Mouse (Mus musculus) cerebellum, adult 2 months (tissue): ENCODE measurements around the gene Klk1b5. TPM values are rescaled to one million over a fixed set of nuclear protein-coding genes. Genes with fewer than 3 reads are reported as not detected.
"Not testable (repeated sequence)": the region's sequence is repeated elsewhere in the genome, so short reads cannot be mapped to it uniquely, and the experiment has no call there.

Source experiments
- DNase-seq, 2 experiments: peaks; one replicate each; pipeline ENCODE4 v3.0.0; 2021
- H3K27ac ChIP-seq: fragments of 200-500 bp; 2 replicates; pipeline ENCODE4 v1.5.1; 2012; ENCODE audit warnings: low read length, control low read depth, inconsistent platforms; ENCODE audit not compliant: insufficient read depth
- H3K27me3 ChIP-seq: fragments of 200-500 bp; 2 replicates; pipeline ENCODE4 v1.6.1; 2012; ENCODE audit warnings: inconsistent platforms, mild to moderate bottlenecking, low read length, moderate library complexity; ENCODE audit not compliant: control insufficient read depth, insufficient read depth
- H3K4me1 ChIP-seq: fragments of 200-500 bp; 2 replicates; pipeline ENCODE4 v1.6.1; 2011; ENCODE audit warnings: low read length; ENCODE audit not compliant: control insufficient read depth, insufficient read depth
- H3K4me3 ChIP-seq: fragments of 200-500 bp; replicated peaks from 2 replicates; pipeline ENCODE3; 2011; ENCODE audit warnings: mild to moderate bottlenecking, low read depth, low read length, control low read depth; ENCODE audit not compliant: insufficient read depth
- CTCF ChIP-seq: fragments of 200-500 bp; IDR thresholded peaks from 2 replicates; pipeline ENCODE4 v1.5.1; 2011; ENCODE audit warnings: low read depth, mild to moderate bottlenecking, control low read depth, low read length, moderate library complexity, borderline replicate concordance; ENCODE audit not compliant: insufficient read depth
- POLR2A ChIP-seq: fragments of 200-500 bp; IDR thresholded peaks from 2 replicates; pipeline ENCODE4 v1.6.1; 2011; ENCODE audit warnings: low read length, control low read depth, borderline replicate concordance; ENCODE audit not compliant: insufficient read depth
- WGBS: fragments of 180-500 bp; shearing (Covaris S2); methylation state at CpG from one replicate; pipeline ENCODE4 v1.1.7; 2018; 5-methylcytosine and 5-hydroxymethylcytosine counted together
- polyA plus RNA-seq: library from polyadenylated mRNA; depleted of rRNA; stranded (reverse); fragments of >200 nt; gene quantifications from 2 replicates; pipeline ENCODE4 v1.2.3, GENCODE M21; 2012

The Klk1b5 gene
- polyA plus RNA-seq, 1 experiment = not detected

DNA sequence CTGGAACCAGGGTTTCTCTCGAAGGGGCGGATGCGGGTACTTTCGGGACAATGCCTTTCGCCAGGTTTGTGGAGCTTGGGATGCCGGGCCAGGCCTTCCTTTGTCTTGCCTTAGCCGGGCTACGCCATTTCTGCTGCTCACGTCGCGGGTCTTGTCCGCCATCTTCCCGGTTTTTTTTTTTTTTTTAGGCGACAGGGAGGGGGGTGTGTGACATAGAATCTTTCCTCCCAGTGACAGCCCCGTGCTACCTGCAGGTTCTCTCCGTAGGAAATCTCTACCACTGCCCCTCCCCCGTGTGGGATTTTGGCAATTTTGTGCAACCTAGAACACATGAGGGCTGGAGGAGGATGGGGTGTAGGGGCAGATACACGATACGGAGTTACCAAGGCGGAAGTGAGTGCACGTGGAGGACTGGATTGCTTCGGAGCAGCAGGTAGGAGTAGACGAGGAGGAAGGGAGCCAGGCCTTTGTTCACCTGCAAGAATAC is 31.3 kb downstream of the Klk1b5 start:
- DNase-seq = no peak
- 0 out of 2 replicates have a peak, but pooled peaks cover 2% of the 10 kb centered on the region for H3K4me1 ChIP-seq
- H3K4me3 ChIP-seq = peak overlapping the region; percentile 97
- TF ChIP-seq CTCF = no peak
- TF ChIP-seq POLR2A = no peak
- WGBS = 0% methylated on average over 23 of the region's 23 CpGs
- H3K27me3 ChIP-seq = no peaks in the 10 kb centered on the region
- peak overlapping the region; percentile 71 for H3K27ac ChIP-seq

DNA sequence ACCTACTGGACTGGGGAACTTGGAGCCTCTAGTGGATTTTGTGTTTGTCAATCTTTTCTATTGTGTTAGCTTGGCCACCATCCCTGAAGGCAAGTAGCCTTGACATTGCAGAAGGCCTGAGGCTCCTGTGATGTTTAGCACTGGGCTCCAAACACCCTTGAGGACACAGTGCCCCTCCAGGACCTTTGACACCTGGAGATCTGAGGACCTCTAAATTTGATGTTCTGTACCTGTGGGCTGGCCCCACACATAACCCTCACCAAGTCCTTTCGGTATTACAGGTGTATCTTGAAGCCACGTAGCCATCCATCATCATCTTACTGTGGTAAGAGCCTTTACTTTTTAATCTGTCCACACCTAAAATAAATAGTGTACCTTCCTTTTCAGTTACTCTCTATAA is 32.2 kb downstream of the Klk1b5 start:
- Histone ChIP-seq H3K4me3 (no peak overlapping the region), H3K27ac (no peak overlapping the region), H3K27me3 (no peaks in the 10 kb centered on the region), H3K4me1 (0 out of 2 replicates have a peak, but pooled peaks cover 2% of the 10 kb centered on the region)
- TF ChIP-seq CTCF = no peak
- no peak for DNase-seq
- WGBS = 93% methylated on average over 2 of the region's 2 CpGs

DNA sequence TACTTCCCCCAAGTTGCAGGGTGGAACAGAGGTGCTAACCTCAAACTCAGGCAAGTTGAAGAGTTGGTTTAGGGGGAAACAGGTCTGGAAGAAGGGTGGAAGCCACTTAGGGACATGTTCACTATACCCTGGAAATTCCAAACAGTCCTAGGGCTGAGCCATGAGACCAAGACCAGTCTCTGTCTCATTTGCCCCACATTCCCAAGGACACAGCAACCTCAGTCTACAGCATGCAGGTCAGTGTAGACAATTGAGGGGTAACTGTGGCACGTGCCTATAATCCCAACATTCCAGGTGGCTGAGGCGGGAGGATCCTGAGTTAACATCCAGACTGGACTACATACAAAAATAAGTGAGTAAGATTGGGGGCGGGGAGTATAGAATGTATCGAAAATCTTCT is 33.5 kb downstream of the Klk1b5 start:
- WGBS = 95% methylated on average over 4 of the region's 4 CpGs
- Histone ChIP-seq H3K4me1 (0 out of 2 replicates have a peak, but pooled peaks cover 2% of the 10 kb centered on the region), H3K27ac (no peak overlapping the region), H3K27me3 (no peaks in the 10 kb centered on the region), H3K4me3 (no peak overlapping the region)
- TF ChIP-seq CTCF = no peak
- no peak for TF ChIP-seq POLR2A
- no peak for DNase-seq

DNA sequence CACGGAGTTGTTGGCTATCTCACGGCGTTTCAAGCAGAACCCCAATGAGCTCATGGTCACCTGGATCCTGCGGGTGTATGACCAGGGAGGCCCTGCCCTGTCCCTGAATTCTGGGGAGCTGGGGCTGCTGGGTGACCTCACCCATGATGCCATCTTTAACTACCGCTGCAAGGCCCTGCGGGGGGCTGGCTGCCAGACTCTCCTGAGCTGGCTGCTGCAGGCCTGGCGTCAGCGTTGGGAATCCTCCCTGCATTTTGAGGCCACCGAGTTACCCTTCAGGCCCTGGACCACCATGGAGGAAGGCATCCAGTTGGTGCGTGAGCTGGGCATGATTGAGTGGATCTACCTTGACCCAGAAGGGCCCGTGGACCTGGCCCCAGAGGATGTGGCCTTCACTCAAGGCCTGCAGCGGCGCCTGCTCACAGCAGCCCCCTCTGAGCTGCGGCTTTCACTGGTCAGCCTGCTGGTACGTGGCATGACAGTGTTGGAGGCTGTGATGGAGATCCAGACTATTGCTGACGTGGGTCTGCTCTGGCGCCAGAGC is 35.1 kb downstream of the Klk1b5 start:
- not testable (repeated sequence) for H3K27me3 ChIP-seq, H3K27ac ChIP-seq, H3K4me1 ChIP-seq, DNase-seq, H3K4me3 ChIP-seq
- 75% methylated on average over 17 of the region's 17 CpGs for whole genome bisulfite sequencing

DNA sequence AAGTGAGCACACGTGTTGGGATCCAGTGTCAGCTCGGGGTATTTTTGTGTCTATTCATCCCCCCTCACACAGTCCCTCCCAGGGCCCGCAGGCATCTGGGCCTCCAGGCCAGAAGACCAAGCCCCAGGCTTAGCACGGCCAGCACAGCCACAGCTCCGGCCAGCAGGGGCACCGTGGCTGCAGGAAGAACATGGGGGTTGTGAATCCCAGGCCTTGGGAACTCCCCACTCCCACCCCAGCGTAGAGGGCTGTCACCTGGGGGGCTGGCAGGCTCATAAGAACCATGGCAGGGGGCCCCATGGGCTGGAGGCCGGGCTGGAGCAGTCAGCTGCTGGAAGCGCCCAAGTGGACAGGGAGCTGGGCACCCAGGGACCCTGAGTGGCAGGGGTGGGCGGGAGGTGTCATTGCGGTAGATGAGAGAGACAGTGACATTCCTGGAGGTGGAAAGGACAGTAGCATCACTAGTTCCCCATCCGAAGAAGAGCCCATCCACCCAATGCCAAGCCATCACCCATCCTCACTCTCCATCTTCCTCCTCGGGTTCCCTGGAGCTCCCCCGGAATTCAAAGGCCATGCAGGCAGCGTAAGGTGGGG is 37.4 kb downstream of the Klk1b5 start:
- Histone ChIP-seq H3K27ac (no peak overlapping the region), H3K27me3 (no peaks in the 10 kb centered on the region), H3K4me1 (no peaks in the 10 kb centered on the region), H3K4me3 (no peak overlapping the region)
- DNase-seq = no peak
- WGBS = 51% methylated on average over 15 of the region's 15 CpGs
- TF ChIP-seq CTCF (no peak), POLR2A (no peak)

DNA sequence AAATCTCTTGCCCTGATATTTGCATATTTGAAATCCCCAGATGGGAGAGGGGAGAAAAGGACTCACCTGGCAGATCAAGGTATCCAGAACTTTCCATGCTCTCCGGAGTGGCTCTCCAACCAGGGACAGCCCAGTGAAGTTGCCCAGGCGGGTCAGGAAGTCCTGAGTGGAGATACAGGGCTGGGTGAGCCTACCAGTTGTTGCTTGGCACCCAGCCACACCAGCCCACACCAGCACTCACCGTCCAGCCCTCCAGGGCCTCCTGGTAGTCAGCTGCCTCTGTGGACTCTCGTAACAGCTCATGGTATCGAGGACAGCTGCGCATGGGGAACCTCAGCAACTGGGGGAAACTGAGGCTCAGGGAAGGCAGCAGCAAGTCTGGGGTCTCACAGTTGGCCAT is 39.2 kb downstream of the Klk1b5 start:
- H3K27me3 ChIP-seq = no peaks in the 10 kb centered on the region
- H3K4me3 ChIP-seq = no peak overlapping the region
- no peak for TF ChIP-seq POLR2A
- TF ChIP-seq CTCF = no peak
- no peaks in the 10 kb centered on the region for H3K4me1 ChIP-seq
- 57% methylated on average over 6 of the region's 6 CpGs for WGBS
- DNase-seq = no peak
- H3K27ac ChIP-seq = no peak overlapping the region

DNA sequence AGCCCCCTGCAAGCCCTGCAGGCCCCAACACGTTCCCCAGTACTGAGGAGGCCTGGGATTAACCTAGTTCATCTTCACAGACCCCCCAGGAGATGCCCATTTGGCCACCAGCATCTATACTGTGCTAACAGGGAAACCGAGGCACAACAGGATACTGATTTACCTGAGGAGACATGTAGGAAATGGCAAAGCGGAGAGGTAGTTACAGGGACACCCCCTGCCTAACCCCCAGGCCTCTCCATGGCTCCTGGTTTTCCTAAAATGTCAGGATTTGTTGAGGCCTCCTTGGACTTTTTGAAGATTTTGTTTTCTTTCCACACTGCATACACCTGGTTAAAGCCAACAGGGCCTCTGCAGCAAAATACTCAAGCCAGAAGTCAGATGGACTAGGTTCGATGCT is 41.5 kb downstream of the Klk1b5 start, which contains the start of gene Acp4:
TSS of gene Acp4 (minus strand) at position 101 of the 400 bp plus-strand sequence.
- no peak for TF ChIP-seq POLR2A
- TF ChIP-seq CTCF = no peak
- Histone ChIP-seq H3K4me1 (no peaks in the 10 kb centered on the region), H3K27me3 (no peaks in the 10 kb centered on the region), H3K4me3 (no peak within 1 kb of the TSS), H3K27ac (no peak within 1 kb of the TSS)
- DNase-seq = no peak
- 83% methylated on average over 4 of the region's 4 CpGs for WGBS

DNA sequence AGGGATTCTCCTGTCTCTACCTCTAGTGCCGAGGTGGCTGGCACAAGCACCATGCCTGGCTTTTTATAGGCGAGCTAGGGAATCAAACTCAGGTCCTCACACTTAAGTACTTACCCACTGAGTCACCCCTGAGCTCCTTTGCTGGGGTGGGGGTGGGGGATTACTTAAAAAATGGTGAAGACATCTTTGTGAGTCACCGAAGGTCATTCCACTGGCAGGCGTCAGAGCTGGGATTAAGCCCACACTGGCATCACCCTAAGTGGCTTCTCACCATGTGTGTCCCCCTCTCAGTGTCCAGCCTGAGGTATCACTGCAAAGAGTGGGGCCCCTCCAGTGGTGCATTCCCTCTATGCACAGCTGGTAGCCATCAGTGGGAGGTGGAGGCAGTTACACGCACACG is 44.7 kb downstream of the Klk1b5 start:
- H3K27me3 ChIP-seq = no peaks in the 10 kb centered on the region
- DNase-seq = no peak
- H3K4me1 ChIP-seq = no peaks in the 10 kb centered on the region
- no peak overlapping the region for H3K27ac ChIP-seq
- no peak for TF ChIP-seq POLR2A
- no peak for TF ChIP-seq CTCF
- WGBS = 77% methylated on average over 6 of the region's 6 CpGs
- no peak overlapping the region for H3K4me3 ChIP-seq

DNA sequence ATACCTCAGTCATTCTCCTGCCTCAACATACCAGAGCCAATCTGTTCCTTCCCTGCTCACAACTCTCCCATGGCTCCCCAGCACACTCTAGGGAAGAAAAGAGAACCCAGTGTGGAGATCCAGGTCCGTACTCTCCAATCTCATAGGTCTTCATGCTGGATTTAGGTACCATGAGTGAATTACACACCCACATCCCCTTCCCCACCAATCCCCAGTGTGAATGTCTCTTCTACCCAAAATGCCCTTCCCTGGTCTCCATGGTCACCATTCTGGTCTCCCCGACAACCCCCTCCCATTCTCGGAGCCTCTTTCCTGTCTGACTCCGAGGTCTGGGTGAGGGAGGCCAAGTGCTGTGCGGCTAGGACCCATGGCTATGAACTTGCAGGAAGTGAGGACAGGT is 45.4 kb downstream of the Klk1b5 start, which contains the start of gene Gm15517:
TSS of gene Gm15517 (plus strand) at position 301 of the 400 bp plus-strand sequence.
- H3K27ac ChIP-seq = no peak within 1 kb of the TSS
- no peak within 1 kb of the TSS for H3K4me3 ChIP-seq
- no peaks in the 10 kb centered on the region for H3K4me1 ChIP-seq
- no peaks in the 10 kb centered on the region for H3K27me3 ChIP-seq
- DNase-seq = no peak
- 41% methylated on average over 5 of the region's 5 CpGs for WGBS
- no peak for TF ChIP-seq CTCF
- TF ChIP-seq POLR2A = no peak
